Mouse (Mus musculus): Measurements from ENCODE around the gene Erv3. TPM values are rescaled to one million over a fixed set of nuclear protein-coding genes. Genes with fewer than 3 reads are reported as not detected.

Gene Erv3
- total RNA-seq, 4 experiments from 2014 or later = not detected

GRCm38 (mm10) chr2:131821708-131821990 is 37.9 kb downstream of the Erv3 start:
- no peak for DNase-seq

- DNase-seq = peak; percentile 46
These were observed 38.4 kb downstream of the Erv3 start for GRCm38 (mm10) chr2:131820932-131821707.

- DNase-seq = peak; percentile 68
These were observed 39.4 kb downstream of the Erv3 start for GRCm38 (mm10) chr2:131820088-131820675.

- no peak for DNase-seq
These were observed 45.2 kb downstream of the Erv3 start for GRCm38 (mm10) chr2:131814327-131814726.

GRCm38 (mm10) chr2:131813437-131813836 is 46.1 kb downstream of the Erv3 start:
- no peak for DNase-seq

GRCm38 (mm10) chr2:131812480-131813137 is 46.9 kb downstream of the Erv3 start:
- DNase-seq = no peak

GRCm38 (mm10) chr2:131811607-131812006 is 47.9 kb downstream of the Erv3 start:
- no peak for DNase-seq

GRCm38 (mm10) chr2:131808856-131809255 is 50.7 kb downstream of the Erv3 start:
- no peak for DNase-seq

- no peak for DNase-seq
These were observed 51.9 kb downstream of the Erv3 start for GRCm38 (mm10) chr2:131807660-131808059.

- DNase-seq = no peak
These were observed 52.7 kb downstream of the Erv3 start for GRCm38 (mm10) chr2:131806863-131807262.

- DNase-seq = no peak
These were observed 54.2 kb downstream of the Erv3 start for GRCm38 (mm10) chr2:131805306-131805705.

- DNase-seq = peak; percentile 67
These were observed 55.7 kb downstream of the Erv3 start for GRCm38 (mm10) chr2:131803801-131804200.

Other genes with a start within 250 kb of the Erv3 start
- gene Prnp, start 50.2 kb upstream of the Erv3 start, total RNA-seq (2022) = 100 to 1,000 TPM in 3 of 4 experiments, 10 to 100 TPM in 1; 98.3 to 196 (median 146) TPM
- gene Prn, start 50.2 kb upstream of the Erv3 start, total RNA-seq (2022) = not detected
- 1 to 10 TPM in 1 of 4 experiments, under 1 TPM in 3; 0.29 to 1.1 (median 0.62) TPM for gene Prnd, start 91.1 kb upstream of the Erv3 start, total RNA-seq (2022)
- 10 to 100 TPM; 10.2 to 14.5 (median 12.2) TPM for gene Rassf2, start 170.5 kb upstream of the Erv3 start, total RNA-seq (2022)

Data from adrenal gland, adult 8-10 months (tissue).